Mouse (Mus musculus) layer of hippocampus, postnatal 10 days (tissue): ENCODE measurements around the gene Ak9. TPM values are rescaled to one million over a fixed set of nuclear protein-coding genes. Genes with fewer than 3 reads are reported as not detected.
A peak's percentile ranks its signal among the peaks of the same experiment; 100 is the strongest.

ENCODE experiments used
- DNase-seq, 2 experiments: peaks; one replicate each; pipeline ENCODE4 v3.0.0; 2021; ENCODE audit warnings: low spot score in 2 of 2
- long read RNA-seq: library from polyadenylated mRNA; stranded (forward); transcript quantifications from one replicate; pipeline ENCODE4 v2.0.0, GENCODE M21; 2023
- total RNA-seq, 2 experiments: library from RNA; stranded (reverse); gene quantifications; 2 replicates each; pipeline ENCODE4 v1.2.3; 2021

Ak9 gene
- total RNA-seq: under 1 TPM; 0.62 to 0.69 TPM
- long read RNA-seq, partial matches to known transcripts: 1 of 2 reads
- long read RNA-seq, other reads (novel, unspliced or antisense): 1 of 2 reads

DNA sequence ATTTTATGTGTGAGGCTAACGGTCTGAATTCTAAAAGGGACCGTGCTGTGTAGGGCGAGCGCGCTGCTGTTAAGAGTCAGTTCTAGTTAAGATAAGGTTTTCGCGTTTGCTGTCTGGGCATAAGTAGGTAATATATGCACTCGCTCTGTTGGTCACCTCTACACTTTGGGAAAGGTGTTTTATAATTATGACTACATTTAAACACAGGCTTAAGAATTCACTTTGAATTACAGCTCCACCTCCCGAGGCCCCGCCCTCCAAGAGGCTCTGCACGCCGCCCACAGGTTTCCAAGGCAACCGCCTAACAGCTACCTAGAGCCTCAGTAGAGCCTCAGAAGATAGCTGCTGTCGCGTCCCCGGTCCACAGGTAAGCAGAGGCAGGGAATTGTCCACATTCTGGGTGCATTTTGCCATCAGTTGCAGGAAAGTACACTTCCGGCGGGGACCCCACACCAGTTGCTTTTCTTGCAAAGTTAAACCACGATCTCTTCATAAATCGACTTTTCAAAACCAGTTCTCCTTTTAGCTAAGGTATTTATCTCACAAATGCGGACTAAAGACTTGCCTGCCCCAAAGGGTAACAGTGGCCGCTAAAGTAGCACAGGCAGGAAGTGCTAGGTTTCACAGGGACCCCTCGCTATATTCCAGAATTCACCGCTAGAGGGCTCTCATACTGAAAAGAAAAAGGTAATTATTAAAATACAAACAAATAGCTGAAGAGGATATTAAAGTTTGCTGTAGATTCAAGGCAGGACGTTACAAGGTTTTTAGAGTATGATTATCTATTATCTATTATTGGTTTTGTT, at the start of gene Ak9:
Gene Ak9 (plus strand): TSS at position 342 of the 806 bp plus-strand sequence.
- peak; percentile 75 to 81 for DNase-seq

DNA sequence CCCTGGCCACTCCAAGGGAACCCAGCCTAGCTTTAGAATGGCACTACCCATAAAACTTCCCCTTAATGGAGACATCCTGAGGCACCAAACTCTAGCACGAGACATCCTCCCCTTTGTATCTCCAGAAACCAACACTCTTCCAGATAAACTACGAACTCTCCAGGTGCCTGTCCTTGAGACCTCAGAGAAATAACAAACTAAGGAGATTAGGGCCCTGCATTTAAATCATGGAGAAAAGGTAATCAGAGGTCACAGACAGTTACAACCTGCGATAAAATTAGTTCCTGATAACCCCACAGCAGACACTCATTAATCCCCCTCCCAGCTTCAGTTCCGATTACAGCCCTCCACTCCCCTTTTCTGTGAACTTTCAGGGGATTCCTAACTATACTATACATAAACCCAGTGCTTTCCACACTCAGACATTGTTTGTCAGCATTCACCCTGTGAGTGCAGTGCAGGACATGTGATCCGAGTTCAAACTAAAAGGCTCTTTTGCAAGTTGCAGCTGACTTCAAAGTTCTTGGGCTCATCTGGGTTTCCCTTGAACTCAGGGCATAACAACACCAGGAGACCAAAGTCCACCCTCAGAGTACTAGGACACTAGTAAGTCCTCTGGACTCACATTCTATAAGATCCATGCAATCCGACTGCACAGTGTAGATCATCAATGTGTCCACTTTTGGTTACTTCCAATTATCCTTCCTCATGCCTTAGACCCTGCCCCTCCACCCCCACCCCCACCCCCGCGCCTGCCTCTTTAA, 43.4 kb upstream of the Ak9 start:
- DNase-seq: no peak

DNA sequence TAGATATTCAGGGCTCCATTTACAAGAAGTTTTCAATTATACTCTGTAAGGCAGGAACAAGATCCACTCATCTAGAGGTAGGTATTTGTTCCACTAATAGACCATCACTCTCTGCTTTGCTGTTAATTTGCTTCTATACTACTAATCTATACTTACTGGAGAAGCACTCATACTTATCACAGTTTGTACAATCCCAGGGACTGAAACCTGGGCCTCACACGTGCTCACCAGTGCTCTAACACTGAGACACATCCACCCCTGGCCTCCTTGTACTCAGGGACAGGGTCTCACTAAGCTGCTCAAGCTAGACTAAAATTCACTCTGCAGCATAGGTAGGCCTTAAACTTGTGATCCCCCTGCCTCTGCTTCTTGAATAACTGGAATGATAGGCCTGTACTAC, 42.6 kb upstream of the Ak9 start:
- no peak for DNase-seq

DNA sequence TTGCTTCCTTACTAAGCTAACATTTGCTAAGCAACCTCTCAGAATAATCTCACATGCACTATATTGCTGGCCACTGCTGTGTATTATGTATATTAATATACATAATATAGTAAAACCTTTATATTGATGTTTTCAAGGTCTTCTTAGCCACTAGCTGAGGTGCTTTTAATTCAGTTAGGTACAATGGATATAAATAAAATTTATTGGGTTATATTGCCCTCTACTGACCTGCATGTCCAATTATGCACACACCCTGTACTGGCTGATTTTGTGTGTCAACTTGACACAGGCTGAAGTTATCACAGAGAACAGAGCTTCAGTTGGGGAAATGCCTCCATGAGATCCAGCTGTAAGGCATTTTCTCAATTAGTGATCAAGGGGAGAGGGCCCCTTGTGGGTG, 41.9 kb upstream of the Ak9 start:
- no peak for DNase-seq

DNA sequence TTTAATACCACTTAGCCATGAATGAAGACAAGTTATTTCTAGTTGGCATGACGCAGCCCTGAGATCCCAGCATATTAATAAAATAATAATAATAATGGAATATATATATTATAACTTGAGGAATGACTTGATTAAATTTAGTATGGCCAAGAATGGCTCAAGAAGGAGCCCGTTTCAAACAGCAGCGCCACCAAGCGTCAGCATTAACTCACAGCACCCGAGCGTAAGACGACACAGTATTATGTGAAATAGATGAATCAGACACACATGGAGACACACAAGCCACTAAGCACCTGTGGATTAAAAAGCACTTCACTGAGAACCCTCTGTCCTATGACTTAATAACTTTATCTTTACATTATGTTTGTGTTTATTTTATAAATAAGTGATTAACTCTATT, 31.9 kb upstream of the Ak9 start:
- DNase-seq: peak; percentile 38 to 46

DNA sequence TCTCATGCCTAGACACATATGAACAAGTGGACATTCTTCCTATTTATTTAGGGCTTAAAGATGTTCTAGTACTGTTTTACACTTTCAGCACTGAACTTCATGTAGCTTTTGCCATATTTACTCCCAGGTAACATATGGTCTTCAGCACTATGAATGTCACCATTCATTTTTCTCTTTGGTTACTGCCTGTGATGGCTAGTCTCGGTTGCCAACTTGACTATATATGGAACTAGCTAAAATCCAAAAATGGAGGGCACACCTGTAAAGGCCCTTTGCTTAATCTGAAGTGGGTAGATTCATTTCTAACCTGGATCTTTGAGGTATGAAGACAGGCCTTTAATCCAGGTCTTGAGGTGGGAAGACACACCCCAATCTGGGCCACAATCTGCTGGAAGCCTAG, 28.9 kb upstream of the Ak9 start:
- no peak for DNase-seq

DNA sequence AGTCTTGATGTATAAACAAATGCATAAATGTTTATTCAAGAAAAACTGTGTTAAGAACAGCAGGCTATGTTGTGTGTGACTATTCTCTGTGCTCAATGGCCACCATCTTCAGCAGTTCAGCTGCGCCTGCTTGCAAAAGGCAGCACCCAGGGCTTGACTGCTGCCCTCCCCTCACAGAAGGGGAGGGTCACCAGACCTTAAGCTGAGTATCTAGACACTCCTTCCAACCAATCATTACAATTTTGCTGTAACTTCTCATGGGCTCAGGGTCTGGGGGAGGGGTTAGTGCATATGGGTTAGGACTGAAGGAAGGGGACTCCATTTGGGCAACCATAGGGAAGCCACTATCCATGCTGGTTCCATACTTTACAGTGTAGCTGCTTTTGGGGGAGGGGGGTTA, 25.0 kb upstream of the Ak9 start:
- DNase-seq: no peak

DNA sequence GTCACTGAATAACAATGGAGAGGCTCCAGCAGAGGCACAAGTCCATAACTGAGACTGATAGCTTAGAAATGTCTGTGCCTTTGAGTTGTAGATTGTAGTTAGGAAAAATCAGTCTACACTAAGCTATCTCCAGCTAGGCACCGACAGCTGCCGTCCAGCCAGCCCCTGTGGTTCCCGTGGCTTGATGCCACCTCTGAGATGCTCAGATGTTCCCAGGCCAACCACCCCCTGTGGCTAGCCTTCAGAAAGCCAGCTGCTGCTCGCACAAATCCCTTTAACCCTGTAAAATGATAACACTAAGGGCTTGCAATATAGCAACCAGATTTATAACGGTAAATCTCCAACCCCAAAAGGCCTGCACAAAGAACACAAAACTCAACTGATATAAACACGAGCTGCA, 23.6 kb upstream of the Ak9 start:
- no peak for DNase-seq

DNA sequence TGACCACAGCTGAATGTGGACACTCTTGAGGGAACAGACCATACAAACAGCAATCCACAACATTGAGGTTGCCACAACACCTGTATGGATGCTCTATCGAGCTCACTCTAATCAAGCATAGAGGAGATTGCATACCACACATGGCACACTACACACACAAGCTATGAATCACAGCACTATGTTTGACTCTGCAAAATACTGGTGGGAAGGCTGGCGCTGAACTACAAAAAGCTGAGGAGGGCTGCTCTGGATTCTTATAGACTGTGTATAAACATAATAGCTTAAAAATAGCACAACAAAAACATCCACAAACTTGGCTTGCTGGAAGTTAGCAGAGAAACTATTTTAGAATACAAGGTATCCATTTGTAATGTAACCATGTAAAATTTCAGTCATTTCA, 23.0 kb upstream of the Ak9 start:
- DNase-seq: no peak

DNA sequence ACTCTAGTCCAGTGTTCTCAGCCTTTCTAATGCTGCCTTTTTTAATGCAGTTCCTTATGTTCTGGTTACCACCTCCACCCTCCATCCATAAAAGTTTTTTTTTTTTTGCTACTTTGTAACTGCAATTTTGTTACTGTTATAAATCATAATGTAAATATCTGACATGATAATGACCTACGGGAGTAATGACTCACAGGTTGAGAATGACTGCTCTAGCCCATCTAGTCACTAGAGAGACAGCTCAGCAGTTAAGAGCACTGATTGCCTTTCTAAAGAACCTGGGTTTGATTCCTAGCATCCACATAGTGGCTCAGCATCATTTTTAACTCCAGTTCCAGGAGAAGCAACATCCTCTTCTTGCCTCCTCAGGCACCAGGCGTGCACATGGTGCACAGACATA, 21.7 kb upstream of the Ak9 start:
- DNase-seq: no peak

DNA sequence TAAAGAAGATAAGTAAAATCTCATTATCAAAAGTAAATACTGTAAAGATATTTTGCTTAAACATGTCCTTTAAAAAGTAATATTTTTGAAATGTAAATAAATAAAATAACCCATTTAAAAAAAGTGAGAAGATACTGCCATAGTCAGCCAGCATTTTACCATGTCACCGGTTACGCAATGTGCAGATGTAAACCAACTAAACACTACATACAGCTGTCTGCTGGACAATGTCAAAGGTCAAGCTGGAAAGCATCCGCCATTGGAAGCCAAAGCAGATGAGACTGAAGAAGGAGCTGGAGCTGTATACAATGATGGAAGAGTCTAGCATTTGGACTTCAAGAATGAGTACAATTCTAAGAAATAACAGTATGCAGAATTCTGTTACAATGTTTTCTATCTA, 16.2 kb upstream of the Ak9 start:
- no peak for DNase-seq

DNA sequence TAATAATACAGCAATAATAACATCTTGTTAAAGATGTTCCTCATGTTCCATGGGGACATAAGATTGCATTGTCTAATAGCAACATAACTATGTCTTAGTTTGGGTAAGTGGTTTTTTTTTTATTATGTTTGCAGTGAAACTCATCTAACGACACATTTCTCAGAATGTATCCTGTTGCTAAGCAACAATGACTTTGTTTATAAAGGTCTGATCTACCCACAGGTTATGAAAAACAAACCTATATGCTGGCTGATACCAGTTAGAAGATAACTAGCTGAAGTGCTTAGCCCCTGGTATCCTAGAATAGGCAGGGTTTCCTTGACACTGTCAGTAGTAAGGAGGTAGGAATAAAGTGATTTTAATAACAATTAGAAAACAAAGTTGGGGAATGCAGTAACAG, 15.7 kb upstream of the Ak9 start:
- DNase-seq: no peak

DNA sequence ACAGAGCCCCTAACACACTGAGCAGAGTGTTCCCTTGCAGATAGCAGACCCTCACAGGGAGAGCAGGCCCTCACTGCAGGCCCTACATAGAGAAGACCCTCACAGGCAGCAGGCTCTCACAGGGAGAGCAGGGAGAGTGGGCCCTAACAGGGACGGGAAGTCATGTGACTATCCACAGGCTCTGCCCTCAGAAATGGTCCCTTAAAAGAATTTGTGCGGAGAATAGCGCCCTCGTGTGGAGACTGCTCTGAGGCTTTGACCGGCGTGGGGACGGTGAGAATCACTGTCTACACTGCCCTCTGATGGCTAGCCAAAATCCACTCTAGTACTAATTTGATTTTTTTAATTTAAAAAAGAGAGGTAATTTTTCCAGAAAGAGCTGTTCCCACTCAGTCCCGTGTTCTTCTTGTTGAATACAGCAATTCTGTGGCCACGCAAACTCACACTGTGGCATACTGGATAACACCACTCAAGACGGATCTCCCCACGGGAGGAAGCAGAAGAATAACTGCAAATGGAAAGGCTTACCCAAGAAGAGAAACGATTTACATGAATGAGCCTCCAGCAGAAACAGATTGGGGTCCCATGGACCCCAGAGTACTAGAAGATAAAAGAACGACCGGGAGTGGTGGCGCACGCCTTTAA, 14.9 kb upstream of the Ak9 start:
- DNase-seq: peak; percentile 93 to 95

DNA sequence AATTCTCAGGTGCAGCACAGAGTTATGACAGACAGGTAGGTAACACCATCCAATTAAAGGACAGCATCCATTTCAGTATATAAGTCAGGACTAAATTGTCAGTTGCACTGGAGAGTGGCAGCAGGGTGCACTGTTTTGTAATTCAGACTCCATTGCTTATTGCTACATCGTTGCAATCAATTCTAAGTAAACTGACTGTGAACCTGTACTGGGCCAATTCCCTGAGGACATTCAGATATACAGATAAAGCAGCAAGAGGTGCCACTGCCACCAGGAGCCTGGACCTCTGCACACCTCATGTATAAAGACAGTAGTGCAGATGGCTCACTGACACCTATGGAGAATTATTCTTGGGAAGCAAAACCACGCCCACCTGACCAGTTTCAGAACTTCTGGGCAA, 12.8 kb upstream of the Ak9 start:
- no peak for DNase-seq

DNA sequence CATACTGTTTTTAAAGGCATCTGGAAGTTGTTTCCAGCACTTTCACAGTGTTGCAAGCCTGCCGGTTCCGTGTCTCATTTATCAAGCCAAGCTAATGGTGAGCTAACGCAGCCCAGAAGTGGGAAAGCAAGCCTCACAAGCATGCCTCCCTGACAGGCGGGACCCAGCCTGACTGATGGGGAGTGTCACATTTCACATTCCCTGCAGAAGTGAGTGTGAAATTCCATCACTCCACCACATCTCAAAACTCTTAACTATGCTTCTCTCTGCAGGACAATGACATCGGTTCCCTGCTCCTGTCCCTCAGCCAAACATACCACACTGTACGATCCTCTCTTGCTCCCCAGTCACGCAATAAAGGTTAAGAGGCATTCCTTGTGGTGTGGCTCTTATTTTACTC, 10.8 kb upstream of the Ak9 start:
- DNase-seq: no peak

DNA sequence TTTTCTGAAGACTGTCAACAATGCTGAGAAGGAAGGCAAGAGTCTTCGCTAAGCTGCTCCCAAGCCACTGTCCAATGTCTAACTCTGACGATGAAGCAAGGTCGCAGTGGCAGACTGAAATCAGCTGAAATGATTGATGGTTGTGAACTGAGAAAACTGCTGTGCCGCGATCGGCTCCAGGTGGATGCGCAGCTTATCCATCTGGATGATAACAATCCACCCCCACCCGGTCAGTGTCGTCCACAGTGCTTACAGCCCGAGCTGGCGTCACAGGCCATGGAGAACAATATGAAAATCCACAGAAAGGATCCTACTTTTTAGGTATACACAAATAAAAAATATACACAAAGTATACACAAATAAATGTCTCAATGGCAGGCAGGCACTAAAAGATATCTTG, 9.0 kb upstream of the Ak9 start:
- DNase-seq: no peak

DNA sequence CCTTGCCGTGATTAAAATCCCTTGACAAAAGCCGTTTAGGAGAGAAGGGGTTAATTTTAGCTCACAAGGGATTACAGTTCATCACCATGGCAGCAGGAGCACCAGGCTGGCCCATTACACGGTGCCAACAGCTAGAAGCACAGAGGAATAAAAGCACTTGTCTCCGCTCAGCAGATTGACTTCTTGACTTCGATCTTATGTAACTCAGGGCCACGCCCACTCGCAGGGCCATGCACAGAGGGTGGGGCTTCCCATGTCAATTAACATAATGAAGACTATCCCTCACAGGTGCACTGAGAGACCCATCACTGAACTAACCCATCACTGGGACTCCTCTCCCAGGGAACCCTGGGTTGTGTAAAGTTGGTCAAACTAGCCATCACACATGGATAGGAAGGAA, 8.6 kb upstream of the Ak9 start:
- DNase-seq: no peak

DNA sequence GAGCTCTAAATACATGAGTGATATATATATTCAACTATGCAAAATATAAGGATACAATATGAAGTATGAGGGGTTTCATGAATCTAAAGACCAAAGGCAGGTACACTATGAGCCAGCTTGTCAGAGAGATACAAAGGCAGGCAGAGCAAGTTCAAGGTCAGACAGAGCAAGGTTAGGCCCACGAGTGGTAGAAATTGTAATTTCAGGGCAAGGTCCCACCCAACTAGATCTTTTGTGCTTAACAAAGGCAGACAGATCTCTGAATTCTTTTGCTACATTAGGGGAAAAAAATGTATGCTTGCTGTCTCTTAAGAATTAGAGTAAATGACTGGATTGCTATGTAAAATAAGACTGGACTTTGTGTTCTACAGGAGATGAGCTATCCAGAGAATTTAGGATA, 3.6 kb upstream of the Ak9 start:
- DNase-seq: no peak

DNA sequence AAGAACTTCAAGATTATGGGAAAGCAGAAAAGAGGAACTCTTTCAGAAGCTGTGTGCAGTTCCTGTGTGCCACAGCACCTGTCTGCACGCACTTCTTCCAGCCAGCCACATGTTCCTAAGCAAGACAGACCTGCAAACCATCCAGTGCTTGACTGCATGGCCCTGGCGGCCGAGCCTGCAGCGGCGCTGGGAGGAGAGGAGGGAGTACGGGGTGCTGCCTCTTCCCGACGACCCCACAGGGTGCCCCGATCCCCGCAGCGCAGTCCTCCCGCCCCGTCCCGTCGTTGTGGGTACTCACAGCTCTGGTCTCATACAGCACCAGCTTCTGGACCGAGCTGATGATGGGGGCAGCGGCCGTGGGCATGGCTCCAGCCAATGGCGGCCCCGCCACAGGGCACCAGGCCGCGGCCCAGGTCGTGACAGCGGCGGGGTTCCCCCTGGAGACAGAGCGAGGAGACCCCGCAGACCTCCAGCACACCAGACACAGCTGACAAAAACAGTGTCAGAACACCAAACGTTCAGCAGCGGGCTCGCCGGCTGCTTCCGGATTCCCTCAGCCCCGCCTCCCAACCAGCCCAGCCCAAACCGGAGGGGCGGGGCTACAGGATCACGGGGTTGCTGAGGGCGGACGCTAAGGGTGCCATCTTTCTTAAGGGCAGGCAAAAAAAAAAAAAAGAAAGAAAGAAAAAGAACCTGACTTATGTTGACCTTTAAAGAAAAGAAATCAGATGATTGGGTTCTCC, 920 bp upstream of the Ak9 start, which contains the start of gene Fig4:
Gene Fig4 (minus strand): TSS at position 572 of the 743 bp plus-strand sequence.
- peak; percentile 83 to 90 for DNase-seq

DNA sequence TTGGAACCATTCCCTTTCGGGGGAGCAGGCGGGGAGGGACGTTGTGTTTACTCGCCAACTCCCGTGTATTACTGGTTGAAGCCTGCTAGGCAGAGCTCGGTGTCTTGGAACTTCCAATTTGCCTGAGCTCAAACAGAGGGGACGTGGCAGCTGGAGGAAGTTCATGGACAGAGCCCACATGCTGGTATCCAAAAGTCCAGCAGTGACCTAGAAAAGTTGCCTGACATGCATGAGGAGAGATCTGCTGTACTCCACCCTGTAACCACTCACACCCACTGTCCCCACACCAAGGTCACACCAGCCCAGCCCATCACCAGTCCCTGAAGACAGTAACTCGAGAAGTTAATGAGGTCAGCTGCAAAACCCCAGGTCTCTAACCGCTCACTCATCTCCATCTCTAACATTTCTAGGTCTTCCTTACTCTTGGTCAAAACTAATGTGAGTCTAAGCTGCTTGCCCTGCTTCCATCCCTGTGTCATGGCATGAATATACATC, 1.2 kb downstream of the Ak9 start:
- no peak for DNase-seq

DNA sequence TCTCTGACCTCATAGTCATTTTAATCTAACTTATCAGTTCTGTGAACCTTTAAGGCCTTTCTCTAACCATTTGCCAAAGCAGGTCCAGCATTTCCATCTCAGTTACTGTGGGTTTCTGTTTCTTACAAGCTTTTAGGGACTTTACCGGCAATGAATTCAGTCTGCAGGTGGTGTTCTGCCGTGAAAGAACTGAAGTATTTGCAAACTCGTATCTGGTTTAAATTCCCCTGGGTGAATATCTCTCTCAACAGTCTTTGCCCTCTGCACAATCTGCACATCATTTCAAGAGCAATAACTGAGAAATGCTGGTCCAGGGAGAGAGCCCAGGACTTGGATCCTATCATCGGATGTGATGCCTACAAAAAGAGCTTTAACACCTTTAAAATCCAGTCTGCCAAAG, 4.4 kb downstream of the Ak9 start:
- no peak for DNase-seq
